Mouse (Mus musculus) large intestine, adult 2 months (tissue): ENCODE data around the gene Gm10320. TPM values are rescaled to one million over a fixed set of nuclear protein-coding genes. Genes with fewer than 3 reads are reported as not detected.

ENCODE experiments used
- polyA plus RNA-seq: library from polyadenylated mRNA; depleted of rRNA; stranded (reverse); fragments of >200 nt; gene quantifications from 2 replicates; pipeline ENCODE4 v1.2.3, GENCODE M21; 2012; rRNA removed

Gm10320 gene
- polyA plus RNA-seq, 1 experiment, result 4.9 TPM

Other genes with a start within 250 kb of the Gm10320 start
- gene Utp15, start 229.0 kb downstream of the Gm10320 start, polyA plus RNA-seq, result 5.4 and 6.6 TPM in 2 replicates
- gene Ankra2, start 228.9 kb downstream of the Gm10320 start, polyA plus RNA-seq, result 11.7 and 15.3 TPM in 2 replicates
- gene Gm21976, start 212.1 kb downstream of the Gm10320 start, polyA plus RNA-seq, result not detected in 2 replicates
- gene Btf3, start 175.0 kb downstream of the Gm10320 start, polyA plus RNA-seq, result 242 and 288 TPM in 2 replicates
- gene Foxd1, start 137.8 kb downstream of the Gm10320 start, polyA plus RNA-seq, result not detected in 2 replicates
- 0.26 and 1.2 TPM in 2 replicates for gene Tmem174, start 145.4 kb upstream of the Gm10320 start, polyA plus RNA-seq
- 25.9 and 33.5 TPM in 2 replicates for gene Tmem171, start 202.8 kb upstream of the Gm10320 start, polyA plus RNA-seq